Mouse (Mus musculus): ENCODE data around the gene Eprs. TPM values are rescaled to one million over a fixed set of nuclear protein-coding genes. Genes with fewer than 3 reads are reported as not detected.
"Not testable (repeated sequence)": the region's sequence is repeated elsewhere in the genome, so short reads cannot be mapped to it uniquely, and the experiment has no call there.

The Eprs gene
- polyA plus RNA-seq (2015; fragmentation: Nextera tagmentation; extraction: Ambion mirVana), result 144 and 145 TPM in 2 replicates

DNA sequence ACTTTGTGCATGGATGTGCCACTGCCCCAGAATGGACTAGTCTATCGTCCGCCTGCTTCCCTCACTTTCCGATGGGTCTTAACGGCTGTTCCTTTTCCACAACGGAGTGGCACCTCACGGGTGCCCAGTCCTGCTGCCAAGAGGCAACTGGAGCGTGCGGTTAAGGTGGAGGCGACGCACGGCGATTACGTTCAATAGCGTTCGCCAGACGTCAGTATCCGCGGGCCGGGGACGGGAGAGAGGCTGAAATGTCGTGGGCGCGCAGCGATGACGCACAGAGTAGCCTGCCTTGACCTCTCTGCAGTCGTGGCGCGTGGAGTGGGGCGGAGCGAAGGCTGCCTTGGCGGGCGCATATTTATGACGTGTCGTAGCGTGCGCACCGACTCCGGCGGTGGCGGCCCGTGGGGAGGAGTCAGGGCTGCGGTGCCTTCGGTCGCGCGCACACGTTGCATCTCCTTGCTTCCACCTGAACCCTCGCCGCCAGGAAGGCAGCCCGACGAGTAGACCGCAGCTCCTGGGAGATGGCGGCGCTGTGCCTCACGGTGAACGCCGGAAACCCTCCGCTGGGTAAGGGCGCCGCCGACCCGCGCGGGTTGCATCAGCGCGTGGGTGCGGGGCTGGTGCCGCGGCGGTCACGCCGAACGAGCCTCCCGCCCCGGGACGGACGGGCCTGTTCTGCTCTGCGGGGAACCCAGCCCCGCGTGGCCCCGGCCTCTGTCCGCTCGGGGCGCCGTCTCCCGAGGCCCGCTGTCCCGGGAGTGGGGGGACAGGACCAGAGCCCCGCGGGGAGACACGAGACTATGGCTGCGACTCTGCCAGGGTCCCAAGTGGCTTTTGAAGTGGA is at the start of gene Eprs:
TSS of gene Eprs (plus strand) at position 368 of the 844 bp plus-strand sequence.
- peaks cover 9% of the 10 kb centered on the region for H3K36me3 ChIP-seq
- H3K4me2 ChIP-seq (replicated peaks), result peak within 1 kb of the TSS; percentile 59
- peaks cover 25% of the 10 kb centered on the region for H3K4me1 ChIP-seq
- peak within 1 kb of the TSS; percentile 91 for H3K9ac ChIP-seq
- under 1% methylated on average over 91 of the region's 92 CpGs for WGBS
- H3K27me3 ChIP-seq, result no peaks in the 10 kb centered on the region
- H3K4me3 ChIP-seq (replicated peaks), result peak within 1 kb of the TSS; percentile 99
- H3K27ac ChIP-seq (replicated peaks), result peak within 1 kb of the TSS; percentile 95
- H3K9me3 ChIP-seq (replicated peaks), result no peaks in the 10 kb centered on the region
- ATAC-seq (ENCODE audit: insufficient number of reproducible peaks, low FRiP score, low TSS enrichment, low read depth), result peak; percentile 97

DNA sequence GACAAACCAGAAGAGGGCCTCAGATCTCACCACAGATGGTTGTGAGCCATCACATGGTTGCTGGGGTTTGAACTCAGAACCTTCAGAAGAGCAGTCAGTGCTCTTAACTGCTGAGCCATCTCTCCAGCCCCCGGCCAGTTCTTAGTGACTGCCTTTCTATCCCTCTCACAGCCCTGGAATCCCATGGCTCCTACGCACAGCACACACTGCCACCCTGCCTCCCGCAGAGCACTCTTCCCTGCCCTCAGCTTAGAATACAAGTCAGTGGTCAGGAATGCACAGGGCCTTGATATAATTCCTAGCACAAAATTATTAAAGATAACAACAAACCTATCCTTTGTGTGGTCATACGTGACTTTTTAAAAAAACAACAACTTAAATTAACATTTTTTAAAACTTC is 48.3 kb upstream of the Eprs start:
- ATAC-seq (ENCODE audit: insufficient number of reproducible peaks, low FRiP score, low TSS enrichment, low read depth), result no peak
- H3K27me3 ChIP-seq, result no peaks in the 10 kb centered on the region
- no peaks in the 10 kb centered on the region for H3K9me3 ChIP-seq (replicated peaks)
- 90% methylated on average over 4 of the region's 4 CpGs for WGBS
- peaks cover 60% of the 10 kb centered on the region for H3K36me3 ChIP-seq
- no peak overlapping the region for H3K9ac ChIP-seq
- no peak overlapping the region for H3K27ac ChIP-seq (replicated peaks)
- H3K4me3 ChIP-seq (replicated peaks), result no peak overlapping the region
- no peak overlapping the region for H3K4me2 ChIP-seq (replicated peaks)
- no peaks in the 10 kb centered on the region for H3K4me1 ChIP-seq

DNA sequence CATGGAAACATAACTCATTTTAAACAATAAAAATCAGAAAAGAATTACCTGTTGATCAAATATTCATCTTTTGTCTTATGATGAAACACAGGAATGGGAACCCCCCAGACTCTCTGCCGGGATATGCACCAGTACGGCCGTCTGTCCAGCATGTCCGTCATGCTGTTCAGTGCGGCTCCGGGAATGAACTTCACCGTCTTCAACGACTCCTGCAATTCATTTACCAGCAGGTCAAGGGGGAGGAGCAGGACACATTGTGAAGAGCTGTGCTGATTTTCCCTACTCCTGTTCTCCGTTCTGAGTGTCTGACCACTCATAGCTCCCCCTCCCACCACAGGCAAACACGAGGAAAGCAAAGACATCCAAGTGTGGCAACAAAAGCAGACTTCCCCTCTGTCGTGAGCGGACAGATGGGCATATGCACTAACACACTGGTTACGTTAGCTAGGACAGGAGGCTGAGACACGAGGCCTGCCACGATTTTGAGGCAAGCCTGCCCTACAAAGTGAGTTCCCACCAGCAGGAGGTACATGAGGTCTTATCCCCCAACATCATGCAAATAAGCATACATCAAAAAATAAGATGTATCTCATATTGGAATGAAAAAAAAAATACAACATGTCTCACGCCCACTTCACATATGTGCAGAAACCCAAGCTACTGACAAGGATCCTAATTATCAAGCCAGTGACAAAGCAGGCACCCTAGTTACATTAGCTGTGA is 46.8 kb upstream of the Eprs start:
- Histone ChIP-seq H3K27ac (replicated peaks) (no peak overlapping the region), H3K9me3 (replicated peaks) (no peaks in the 10 kb centered on the region), H3K4me2 (replicated peaks) (no peak overlapping the region), H3K27me3 (no peaks in the 10 kb centered on the region), H3K36me3 (peaks cover 69% of the 10 kb centered on the region), H3K9ac (no peak overlapping the region), H3K4me3 (replicated peaks) (no peak overlapping the region), H3K4me1 (no peaks in the 10 kb centered on the region)
- ATAC-seq (ENCODE audit: insufficient number of reproducible peaks, low FRiP score, low TSS enrichment, low read depth), result no peak
- 87% methylated on average over 16 of the region's 16 CpGs for WGBS

DNA sequence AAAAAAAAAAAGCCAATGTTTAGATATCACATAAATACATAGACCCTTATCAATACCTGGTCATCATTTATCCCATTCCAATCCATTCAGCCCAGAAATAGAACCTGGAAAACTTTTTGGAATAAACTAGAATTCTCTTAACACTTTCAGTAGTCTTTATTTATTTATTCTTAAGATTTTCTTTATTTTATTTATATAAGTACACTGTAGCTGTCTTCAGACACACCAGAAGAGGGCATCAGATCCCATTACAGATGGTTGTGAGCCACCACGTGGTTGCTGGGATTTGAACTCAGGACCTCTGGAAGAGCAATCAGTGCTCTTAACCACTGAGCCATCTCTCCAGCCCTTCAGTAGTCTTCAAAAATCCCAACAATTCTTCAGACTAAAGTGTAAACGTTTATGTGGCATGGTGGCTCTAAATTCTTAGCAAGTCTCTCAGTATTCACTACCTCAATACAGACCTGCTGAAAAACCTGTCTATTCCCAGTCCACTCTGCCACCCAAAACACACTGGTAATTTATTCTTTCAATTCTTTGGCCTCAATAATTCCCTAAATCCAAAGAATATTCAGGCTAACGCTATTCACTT is 35.0 kb upstream of the Eprs start:
- peaks cover 39% of the 10 kb centered on the region for H3K36me3 ChIP-seq
- not testable (repeated sequence) for H3K9ac ChIP-seq; H3K9me3 ChIP-seq (replicated peaks); ATAC-seq (ENCODE audit: insufficient number of reproducible peaks, low FRiP score, low TSS enrichment, low read depth); H3K27me3 ChIP-seq; H3K27ac ChIP-seq (replicated peaks)
- peak overlapping the region; percentile 60 for H3K4me2 ChIP-seq (replicated peaks)
- H3K4me1 ChIP-seq, result peaks cover 14% of the 10 kb centered on the region; the same call in 1 of the 2 replicates
- 54% methylated on average over 3 of the region's 3 CpGs for WGBS
- H3K4me3 ChIP-seq (replicated peaks), result peak overlapping the region; percentile 97

DNA sequence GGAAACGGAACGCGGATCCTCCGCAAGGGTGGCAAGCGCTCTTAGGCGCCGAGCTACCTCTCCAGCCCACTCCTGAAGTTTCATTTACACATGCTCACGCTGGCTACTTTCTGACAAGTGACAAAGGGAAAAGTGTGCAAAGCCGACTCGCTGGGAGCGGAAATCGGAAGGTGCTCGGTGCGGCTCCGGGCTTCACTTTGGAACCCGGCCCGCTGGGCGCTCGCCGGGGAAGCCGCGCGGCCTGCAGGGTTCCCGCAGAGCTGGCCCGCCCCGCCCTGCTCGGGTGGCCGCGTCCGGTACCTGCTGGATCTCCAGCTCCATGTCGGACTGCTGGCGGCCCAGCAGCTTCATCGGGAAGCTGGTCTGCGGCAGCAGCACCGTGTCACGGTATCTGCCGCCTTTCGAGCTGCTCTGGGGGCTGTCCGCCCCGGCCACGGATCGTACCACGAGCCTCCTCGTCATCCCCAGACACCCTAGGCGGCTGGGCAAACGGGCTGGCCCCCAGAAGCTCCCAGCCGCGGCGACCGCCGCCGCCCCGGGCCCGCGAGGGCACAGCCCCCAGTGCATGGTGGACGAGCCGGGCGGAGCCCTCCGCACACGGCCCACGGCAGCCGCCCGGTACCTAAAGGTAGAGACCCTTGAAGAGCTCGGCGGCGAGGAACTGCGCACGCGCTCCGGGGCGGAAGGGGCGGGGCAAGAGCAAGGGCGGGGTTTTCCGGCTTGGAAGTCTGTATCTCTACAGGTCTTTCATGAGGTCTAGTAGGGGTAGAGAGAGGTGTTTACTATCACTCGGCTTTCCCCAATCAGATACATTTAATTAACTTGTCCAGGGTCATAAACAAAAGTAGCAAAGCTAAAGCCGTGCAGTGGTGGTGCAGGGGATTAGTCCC is 33.9 kb upstream of the Eprs start, which contains the start of gene Iars2:
TSS of gene Iars2 (minus strand) at position 676 of the 890 bp plus-strand sequence.
- under 1% methylated on average over 76 of the region's 76 CpGs for WGBS
- H3K9me3 ChIP-seq (replicated peaks), result no peaks in the 10 kb centered on the region
- peak within 1 kb of the TSS; percentile 93 for H3K27ac ChIP-seq (replicated peaks)
- H3K27me3 ChIP-seq, result no peaks in the 10 kb centered on the region
- peak; percentile 81 for ATAC-seq (ENCODE audit: insufficient number of reproducible peaks, low FRiP score, low TSS enrichment, low read depth)
- peak within 1 kb of the TSS; percentile 97 for H3K4me3 ChIP-seq (replicated peaks)
- H3K36me3 ChIP-seq, result peaks cover 28% of the 10 kb centered on the region
- peaks cover 20% of the 10 kb centered on the region for H3K4me1 ChIP-seq
- peak within 1 kb of the TSS; percentile 97 for H3K9ac ChIP-seq
- H3K4me2 ChIP-seq (replicated peaks), result peak within 1 kb of the TSS; percentile 60

DNA sequence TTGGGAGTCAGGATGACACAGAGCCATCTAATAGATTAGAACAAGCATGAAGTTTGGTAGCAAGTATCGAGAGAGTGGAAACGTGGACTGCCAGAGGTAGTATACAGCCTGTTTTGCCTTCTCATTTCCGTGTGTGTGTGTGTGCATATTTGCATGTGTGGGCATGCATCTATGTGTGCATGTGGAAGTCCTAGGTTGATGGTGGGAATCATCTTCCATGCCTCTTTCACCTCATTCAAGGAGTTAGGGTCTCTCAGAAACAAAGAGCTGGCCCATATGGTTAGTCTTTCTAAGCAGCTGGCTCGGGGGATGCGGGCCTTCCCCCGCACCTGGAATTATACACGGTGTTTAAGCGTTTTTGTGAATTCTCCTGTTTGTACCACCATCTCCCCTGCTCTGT is 33.0 kb upstream of the Eprs start:
- ATAC-seq (ENCODE audit: insufficient number of reproducible peaks, low FRiP score, low TSS enrichment, low read depth), result no peak
- 92% methylated on average over 8 of the region's 8 CpGs for WGBS
- peak overlapping the region; percentile 60 for H3K4me2 ChIP-seq (replicated peaks)
- peaks cover 20% of the 10 kb centered on the region for H3K4me1 ChIP-seq
- no peaks in the 10 kb centered on the region for H3K9me3 ChIP-seq (replicated peaks)
- H3K27ac ChIP-seq (replicated peaks), result no peak overlapping the region
- no peaks in the 10 kb centered on the region for H3K27me3 ChIP-seq
- H3K9ac ChIP-seq, result no peak overlapping the region
- H3K4me3 ChIP-seq (replicated peaks), result peak overlapping the region; percentile 97; the same call in 1 of the 2 replicates
- H3K36me3 ChIP-seq, result peaks cover 21% of the 10 kb centered on the region

DNA sequence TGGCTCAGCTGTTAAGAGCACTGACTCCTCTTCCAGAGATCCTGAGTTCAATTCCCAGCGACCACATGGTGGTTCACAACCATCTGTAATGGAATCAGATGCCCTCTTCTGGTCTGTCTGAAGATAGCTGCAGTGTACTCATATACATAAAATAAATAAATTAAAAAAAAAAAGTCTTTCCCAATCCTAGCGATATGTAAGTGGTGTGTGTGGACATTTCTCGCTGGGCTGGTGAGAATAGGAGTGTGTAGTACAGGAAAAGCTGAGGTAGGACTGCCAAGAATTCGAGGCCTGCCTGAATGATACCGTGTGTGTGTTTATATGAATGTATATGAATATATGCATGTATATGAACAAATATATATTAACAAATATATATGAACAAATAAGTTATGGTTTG is 31.5 kb upstream of the Eprs start:
- Histone ChIP-seq H3K4me2 (replicated peaks) (peak overlapping the region; percentile 72), H3K27ac (replicated peaks) (no peak overlapping the region), H3K4me1 (peaks cover 20% of the 10 kb centered on the region), H3K36me3 (peaks cover 8% of the 10 kb centered on the region; the same call in 1 of the 2 replicates), H3K4me3 (replicated peaks) (peak overlapping the region; percentile 81; the same call in 1 of the 2 replicates), H3K27me3 (no peaks in the 10 kb centered on the region), H3K9me3 (replicated peaks) (no peaks in the 10 kb centered on the region), H3K9ac (no peak overlapping the region)
- ATAC-seq (ENCODE audit: insufficient number of reproducible peaks, low FRiP score, low TSS enrichment, low read depth), result no peak
- 44% methylated on average over 5 of the region's 5 CpGs for WGBS

DNA sequence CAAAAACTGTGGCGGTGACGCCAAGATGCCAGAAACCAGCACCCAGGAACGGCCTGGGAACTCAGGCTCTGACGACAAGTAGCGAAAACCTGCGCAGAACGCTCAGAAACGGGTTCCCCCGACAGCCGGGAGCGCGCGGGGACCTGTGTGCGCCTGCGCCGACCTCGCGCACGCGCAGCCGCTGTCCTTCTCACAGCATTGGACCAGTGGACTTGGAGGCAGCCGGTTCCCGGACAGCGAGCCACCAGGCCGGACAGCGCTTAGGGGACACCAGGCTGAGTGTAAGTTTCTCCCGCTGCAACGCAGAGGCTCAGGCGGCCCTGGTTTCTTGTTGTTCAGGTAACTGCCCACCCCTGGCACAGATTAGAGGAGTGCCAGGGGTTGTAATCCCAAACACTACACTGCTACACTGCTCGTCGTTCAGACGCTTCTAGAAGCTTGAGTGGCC is 30.8 kb upstream of the Eprs start, which contains the start of gene Bpnt1:
TSS of gene Bpnt1 (plus strand) at position 167 of the 448 bp plus-strand sequence.
- 0% methylated on average over 32 of the region's 32 CpGs for WGBS
- Histone ChIP-seq H3K9me3 (replicated peaks) (no peaks in the 10 kb centered on the region), H3K4me1 (peaks cover 20% of the 10 kb centered on the region)

DNA sequence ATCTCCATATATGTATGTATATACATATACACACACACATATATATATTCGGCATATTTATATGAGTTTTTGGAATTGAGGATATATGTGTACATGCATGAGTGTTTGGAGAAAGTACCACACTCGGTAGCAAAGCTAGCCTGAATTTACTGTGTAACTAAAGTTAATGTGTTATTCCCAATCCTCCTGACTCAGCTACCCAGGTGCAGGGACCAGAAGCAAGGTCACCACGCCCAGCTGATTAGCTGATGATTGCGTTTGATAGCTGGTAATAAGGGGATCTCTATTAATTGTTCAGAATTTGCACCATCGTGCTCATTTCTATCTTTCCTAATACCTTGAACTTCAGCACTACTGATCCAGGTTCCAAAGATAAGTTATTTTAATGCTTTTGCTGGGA is 29.2 kb upstream of the Eprs start:
- ATAC-seq (ENCODE audit: insufficient number of reproducible peaks, low FRiP score, low TSS enrichment, low read depth), result no peak
- H3K27ac ChIP-seq (replicated peaks), result no peak overlapping the region
- H3K4me3 ChIP-seq (replicated peaks), result no peak overlapping the region
- H3K27me3 ChIP-seq, result no peaks in the 10 kb centered on the region
- peaks cover 14% of the 10 kb centered on the region for H3K4me1 ChIP-seq
- H3K4me2 ChIP-seq (replicated peaks), result no peak overlapping the region
- peaks cover 5% of the 10 kb centered on the region; the same call in 1 of the 2 replicates for H3K36me3 ChIP-seq
- H3K9me3 ChIP-seq (replicated peaks), result no peaks in the 10 kb centered on the region
- H3K9ac ChIP-seq, result no peak overlapping the region
- WGBS, result 82% methylated on average over 5 of the region's 5 CpGs

More for the DNA sequence above, 30.8 kb upstream of the Eprs start, which contains the start of gene Bpnt1:
- H3K9ac ChIP-seq, result peak within 1 kb of the TSS; percentile 65
- H3K4me2 ChIP-seq (replicated peaks), result peak within 1 kb of the TSS; percentile 72
- peaks cover 2% of the 10 kb centered on the region; the same call in 1 of the 2 replicates for H3K36me3 ChIP-seq
- H3K4me3 ChIP-seq (replicated peaks), result peak within 1 kb of the TSS; percentile 81
- H3K27me3 ChIP-seq, result no peaks in the 10 kb centered on the region
- ATAC-seq (ENCODE audit: insufficient number of reproducible peaks, low FRiP score, low TSS enrichment, low read depth), result peak; percentile 84
- peak within 1 kb of the TSS; percentile 90 for H3K27ac ChIP-seq (replicated peaks)

DNA sequence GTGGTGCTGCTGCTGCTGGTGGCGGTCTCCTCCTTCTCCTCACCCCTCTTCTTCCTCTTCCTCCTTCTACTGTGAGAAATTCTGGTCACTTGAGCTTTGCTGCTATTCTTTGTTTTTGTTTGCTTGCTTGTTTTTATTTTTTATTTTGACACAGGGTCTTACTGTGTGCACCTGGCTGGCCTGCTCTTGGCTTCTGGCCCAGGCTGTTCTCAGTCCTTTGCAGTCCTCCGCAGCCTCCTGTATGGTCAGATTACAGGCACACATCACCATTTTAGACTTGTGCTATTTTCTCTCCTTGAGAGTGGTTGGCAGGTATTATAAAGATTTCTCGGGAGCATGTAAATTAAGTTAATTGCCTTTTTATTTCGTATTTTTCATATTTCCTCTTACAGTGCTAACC is 28.7 kb upstream of the Eprs start:
- ATAC-seq (ENCODE audit: insufficient number of reproducible peaks, low FRiP score, low TSS enrichment, low read depth), result no peak
- Histone ChIP-seq H3K27ac (replicated peaks) (no peak overlapping the region), H3K27me3 (no peaks in the 10 kb centered on the region), H3K4me3 (replicated peaks) (no peak overlapping the region), H3K9ac (no peak overlapping the region), H3K4me2 (replicated peaks) (no peak overlapping the region), H3K4me1 (peaks cover 14% of the 10 kb centered on the region), H3K36me3 (peaks cover 9% of the 10 kb centered on the region; the same call in 1 of the 2 replicates), H3K9me3 (replicated peaks) (no peaks in the 10 kb centered on the region)
- 84% methylated on average over 4 of the region's 4 CpGs for WGBS
